Mouse (Mus musculus) frontal cortex, postnatal 10 days (tissue): ENCODE results near the gene Tlk1.
A peak's percentile ranks its signal among the peaks of the same experiment; 100 is the strongest.
"Not testable (repeated sequence)": the region's sequence is repeated elsewhere in the genome, so short reads cannot be mapped to it uniquely, and the experiment has no call there.

Experiments
- DNase-seq, 2 experiments: peaks; one replicate each; pipeline ENCODE4 v3.0.0; 2022; ENCODE audit warnings: low spot score in 2 of 2, mixed read lengths in 1 of 2

Tlk1 gene

DNA sequence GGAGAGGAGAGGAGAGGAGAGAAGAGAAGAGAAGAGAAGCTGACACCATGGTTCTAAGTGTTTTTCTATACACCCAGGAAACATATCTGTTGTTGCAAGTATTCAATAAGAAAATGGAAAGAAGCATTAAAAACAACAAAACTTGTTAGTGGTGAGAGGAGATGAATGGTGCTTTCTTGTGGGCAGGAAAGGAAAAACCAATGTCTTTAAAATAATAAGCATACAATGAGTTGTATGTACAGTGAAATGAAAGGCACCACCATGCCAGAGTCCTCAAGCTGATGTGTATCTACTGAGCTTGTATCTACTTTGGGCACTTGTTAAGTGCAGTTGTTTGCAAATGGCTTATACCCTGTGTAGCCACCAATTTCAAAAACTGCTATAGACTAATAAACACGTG is 7.7 kb upstream of the Tlk1 start:
- no peak for DNase-seq

DNA sequence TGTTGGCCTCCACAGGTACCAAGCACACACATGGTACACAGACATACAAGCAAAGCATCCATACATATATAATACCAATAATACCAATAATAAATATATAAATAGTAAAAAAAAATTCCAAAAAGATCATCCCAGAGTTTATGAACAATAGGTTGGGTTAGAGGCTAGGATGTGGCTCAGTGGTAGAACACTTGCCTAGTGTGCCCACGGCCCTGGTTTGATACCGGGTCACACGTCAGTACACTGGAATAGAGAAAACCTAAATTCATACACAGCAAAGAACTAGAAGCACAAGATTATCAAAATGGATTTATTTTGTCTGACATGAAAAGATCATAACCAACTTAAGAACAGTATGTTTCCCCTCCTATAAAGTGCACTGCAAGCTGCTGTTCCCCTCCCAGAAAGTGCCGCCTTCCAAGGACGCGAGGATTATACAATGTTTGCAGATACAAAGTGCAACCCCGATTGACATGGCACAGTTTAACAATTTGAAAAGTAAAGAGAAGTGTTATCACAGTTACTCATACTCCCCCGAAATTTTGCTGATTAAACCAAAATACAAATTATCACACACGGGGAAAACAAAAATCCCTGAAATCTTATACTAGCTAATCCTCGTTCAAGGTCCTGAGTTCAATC is 6.3 kb upstream of the Tlk1 start:
- no peak for DNase-seq

DNA sequence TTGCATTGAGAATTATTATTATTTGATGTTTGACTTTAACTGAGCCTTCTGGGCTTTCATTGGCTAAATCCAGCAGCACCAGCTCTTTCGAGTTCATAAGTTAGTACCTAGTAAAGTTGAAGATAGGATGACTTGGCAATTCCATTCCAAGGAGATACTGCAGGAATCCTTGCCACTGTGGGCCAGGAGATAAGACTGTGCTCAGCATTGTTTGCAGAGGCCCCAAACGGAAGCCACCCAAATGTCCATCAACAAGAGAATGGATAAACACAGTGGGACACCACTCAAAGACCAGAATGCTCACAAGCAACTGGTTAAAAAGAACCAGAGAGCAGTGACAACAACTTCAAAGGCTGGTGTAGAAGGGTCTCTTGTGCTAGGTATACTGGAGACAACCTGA is 5.2 kb upstream of the Tlk1 start:
- DNase-seq = no peak

DNA sequence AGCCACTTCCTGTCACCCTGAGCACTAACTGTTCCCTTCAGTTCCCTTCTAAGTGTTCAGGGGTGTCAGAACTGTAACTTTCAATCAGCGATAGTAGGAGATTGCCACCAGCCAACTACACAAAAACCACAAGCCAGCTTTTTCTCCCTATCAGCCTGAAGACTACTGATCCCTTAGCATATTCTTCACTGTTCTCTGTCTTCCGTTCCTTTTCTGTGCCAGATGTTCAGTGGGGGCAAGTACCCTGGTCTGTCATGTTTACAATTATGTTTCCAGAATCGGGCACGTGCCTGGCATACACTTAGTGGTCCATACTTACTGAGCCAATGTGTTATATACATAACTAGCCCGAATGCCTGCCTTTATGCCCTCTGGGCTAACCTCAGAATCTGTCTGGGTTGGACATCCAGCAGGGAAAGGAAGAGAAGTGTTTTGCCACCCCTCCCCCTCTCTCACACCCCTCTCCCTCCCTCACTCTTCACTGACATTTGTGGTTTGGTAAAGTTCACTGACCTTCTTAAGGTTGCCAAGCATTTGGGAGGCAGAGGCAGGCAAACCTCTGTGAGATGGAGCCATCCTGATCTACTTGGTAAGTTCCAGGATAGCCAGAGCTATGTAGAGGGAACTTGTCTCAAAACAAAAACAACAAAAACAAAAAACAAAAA is 4.5 kb upstream of the Tlk1 start:
- no peak for DNase-seq

DNA sequence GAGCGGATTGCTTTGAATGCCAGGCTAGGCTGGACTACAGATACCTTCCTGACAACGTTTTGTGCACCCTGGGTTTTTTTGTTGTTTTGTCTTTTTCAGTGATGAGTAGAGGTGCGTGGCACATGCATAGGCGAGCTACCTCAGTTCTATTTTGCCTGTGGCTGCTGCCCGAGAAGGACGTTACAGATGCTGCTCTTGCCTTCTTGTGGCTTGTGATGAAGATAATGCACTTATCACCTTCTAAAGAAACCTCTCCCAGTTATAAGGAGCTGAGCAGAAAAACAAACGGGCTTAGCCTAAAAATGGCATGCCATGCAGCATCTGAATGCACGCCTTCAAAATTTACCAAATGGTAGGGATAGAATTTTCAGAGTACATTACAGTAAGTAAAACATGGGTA is 2.3 kb upstream of the Tlk1 start:
- DNase-seq = no peak

DNA sequence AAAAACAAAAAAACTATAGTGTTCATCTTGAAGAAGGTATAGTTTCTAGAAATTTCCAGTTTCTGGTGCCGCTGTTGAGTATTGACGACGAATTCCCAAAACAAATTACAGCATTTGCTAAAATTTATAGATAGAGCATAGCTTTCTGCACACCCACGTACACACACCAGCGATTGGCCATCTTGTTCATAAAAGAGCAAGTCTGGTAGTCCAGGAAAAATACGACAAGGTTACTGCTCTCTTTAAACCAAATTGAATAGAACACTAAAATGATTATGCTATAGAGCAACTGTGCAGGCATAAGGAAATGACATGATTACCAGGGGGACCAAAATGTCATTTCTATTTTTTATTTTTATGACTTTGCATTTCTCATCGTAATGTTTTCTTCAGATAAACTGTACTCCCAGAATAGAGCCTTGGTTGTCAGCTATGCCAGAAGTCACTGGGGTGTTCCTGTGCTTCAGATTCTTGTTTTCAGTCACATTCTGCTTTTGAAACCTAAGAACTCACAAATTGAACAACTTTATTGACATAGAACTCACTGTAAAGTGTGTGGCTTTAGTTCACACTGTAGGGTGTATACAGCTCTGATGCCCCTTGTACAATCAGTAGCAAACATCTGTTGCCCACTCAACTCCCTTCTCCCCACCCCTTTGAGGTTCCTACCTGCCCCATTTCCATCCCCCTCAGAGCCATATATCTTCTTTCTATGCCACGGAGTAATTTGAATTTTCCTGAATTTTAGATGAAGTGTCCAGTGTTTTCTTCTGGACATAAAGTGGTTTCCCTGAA is 1.1 kb upstream of the Tlk1 start:
- DNase-seq = no peak

DNA sequence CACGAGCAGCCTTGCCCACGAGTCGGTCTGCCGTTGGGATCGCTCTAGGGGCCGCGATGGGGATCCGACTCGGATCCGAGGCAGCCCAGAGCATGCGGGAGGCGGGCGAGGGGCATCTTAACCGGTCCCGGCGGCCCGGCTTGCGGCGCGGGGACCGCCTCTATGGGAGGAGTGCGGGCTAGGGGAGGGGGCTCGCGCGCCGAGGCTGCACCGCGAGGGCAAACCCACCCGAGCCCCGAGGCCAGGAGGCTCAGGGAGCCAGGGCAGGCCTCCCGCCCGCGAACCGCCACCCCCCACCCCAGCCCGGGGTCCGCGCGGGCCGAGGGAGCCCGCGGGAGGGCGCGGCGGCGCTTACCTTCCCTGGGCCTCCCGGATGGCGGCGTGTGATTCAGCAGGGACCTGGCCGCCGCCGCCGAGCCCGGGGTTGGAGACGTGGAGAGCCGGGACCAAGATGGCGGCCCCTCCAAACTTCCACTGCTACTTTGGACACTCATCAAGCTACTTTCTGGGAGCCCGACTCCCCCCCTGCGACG is 624 bp downstream of the Tlk1 start:
- peak; percentile 56 to 69 for DNase-seq

GRCm38 (mm10) chr2:70823926-70824800 is 1.4 kb downstream of the Tlk1 start:
- peak in 1 of 2 experiments; percentile 20 for DNase-seq

- DNase-seq = no peak
Observed at GRCm38 (mm10) chr2:70823434-70823833, 2.1 kb downstream of the Tlk1 start.

GRCm38 (mm10) chr2:70816939-70817338 is 8.6 kb downstream of the Tlk1 start:
- DNase-seq = no peak

- no peak for DNase-seq
Observed at GRCm38 (mm10) chr2:70816016-70816415, 9.5 kb downstream of the Tlk1 start.

DNA sequence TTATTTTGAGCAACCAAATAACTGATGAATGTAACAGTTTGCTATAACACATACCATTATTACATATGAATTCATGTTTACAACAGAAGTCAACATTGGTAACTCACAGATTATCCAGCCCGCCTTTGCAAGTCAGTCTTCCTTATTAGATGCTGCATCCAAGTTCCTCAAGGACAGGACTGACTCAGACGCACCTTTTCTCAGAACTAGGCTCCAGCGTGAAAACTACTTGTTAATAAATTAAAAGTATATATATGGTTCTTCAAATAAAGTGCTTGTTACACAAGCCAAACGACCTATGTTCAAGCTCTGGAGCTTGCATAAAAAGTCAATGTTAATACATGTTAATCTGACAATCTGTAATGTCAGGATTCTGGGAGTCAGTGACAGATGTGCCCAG is 11.9 kb downstream of the Tlk1 start:
- no peak for DNase-seq

DNA sequence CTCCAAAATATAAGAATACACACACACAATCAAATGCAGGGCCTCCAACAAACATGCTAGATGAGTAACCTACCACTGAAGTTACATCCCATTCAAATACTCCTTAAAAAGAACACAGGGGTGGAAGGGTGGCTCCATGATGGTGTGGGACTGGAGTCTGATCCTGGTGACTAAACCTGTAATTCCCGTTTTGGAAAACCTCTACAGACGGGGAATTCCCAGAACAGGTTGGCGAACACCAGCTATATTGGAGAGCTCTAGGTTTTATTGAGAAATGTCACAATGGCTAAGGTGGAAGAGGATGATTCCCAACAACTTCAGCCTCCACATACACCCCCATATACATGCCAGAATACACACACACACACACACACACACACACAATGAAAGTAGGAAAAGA is 14.1 kb downstream of the Tlk1 start:
- DNase-seq = no peak

DNA sequence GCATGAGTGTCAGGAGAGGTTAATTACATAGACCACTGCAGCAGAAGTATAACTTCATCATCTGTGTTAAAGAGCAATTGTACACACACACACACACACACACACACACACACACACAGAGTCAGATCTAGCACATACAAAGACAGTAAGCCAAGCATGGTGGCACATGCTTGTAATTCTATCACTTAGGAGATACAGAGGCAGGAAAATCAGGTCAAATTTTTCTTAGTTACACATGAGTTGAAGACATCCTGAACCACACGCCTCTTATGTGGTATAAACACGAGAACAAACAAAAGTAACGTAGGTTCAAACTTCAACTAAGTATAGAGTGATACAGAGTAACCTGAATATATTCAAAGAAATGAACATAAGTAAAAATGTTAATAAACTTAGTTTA is 15.6 kb downstream of the Tlk1 start:
- no peak for DNase-seq

DNA sequence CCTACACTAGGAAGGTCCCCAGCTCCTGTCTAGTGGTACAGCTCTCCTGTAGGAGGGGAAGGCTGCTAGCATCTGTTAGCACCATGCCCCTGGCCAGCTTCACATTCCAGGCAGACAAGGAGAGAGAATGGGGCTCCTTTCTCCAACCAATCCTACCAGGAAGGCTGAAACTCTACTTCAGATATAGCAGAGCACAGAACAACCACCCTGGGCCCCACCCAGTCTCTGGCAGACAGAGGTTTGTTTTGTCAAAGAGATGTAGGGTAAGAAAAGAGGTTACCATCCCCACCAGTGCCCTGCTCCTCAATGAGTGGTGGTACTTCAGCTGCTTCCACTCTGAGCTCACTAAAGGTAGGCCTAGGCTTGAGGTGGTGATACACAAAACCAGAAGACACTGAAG is 16.8 kb downstream of the Tlk1 start:
- no peak for DNase-seq

GRCm38 (mm10) chr2:70807678-70808077 is 17.9 kb downstream of the Tlk1 start:
- DNase-seq = not testable (repeated sequence)

DNA sequence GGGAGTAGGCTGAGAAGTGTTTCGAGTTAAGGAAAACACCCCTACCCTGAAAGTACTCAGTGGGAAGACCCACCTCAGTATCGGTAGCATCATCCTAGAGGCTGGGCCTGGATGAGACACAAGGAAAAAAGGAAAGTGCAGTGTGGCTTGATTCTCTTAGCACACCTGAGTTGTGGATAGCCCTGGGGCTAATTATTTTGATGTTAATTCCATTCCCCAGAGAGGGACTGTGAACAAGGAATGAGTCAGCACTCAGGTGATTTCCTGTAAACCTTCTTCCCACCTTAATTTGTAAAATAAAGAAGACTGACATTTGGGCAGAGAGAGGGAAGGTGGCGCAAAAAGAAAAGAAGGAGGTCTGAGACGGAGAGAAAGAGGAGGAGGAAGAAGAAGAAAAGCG is 19.5 kb downstream of the Tlk1 start:
- no peak for DNase-seq

DNA sequence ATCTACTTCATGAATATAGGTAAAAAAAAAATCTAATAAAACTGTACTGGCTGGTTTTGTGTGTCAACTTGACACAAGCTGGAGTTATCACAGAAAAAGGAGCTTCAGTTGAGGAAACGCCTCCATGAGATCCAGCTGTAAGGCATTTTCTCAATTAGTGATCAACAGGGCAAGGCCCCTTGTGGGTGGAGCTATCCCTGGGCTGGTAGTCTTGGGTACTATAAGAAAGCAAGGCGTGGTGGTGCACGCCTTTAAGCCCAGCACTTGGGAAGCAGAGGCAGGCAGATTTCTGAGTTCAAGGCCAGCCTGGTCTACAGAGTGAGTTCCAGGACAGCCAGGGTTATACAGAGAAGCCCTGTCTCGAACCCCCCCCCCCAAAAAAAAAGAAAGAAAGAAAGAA is 21.8 kb downstream of the Tlk1 start:
- not testable (repeated sequence) for DNase-seq

DNA sequence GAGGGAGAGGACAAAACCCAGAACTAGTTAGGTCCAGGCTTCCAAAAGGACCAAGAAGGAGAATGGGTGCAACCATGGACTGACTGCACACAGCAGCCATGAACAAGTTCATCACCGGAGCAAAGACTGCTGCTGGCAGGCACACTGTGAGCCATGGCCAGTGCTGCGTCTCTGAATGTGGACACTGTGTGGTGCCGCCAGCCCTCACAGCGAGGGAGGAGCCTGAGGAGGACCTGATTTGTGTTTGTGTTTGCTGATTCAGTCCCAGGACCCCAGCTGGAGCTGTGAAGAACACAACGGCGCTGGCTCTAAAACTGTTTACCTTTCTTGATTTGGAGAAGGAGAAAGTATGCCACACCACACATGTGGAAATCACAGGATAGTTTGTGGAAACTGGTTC is 22.9 kb downstream of the Tlk1 start:
- DNase-seq = peak in 1 of 2 experiments; percentile 15

GRCm38 (mm10) chr2:70801543-70801942 is 24.0 kb downstream of the Tlk1 start:
- no peak for DNase-seq

DNA sequence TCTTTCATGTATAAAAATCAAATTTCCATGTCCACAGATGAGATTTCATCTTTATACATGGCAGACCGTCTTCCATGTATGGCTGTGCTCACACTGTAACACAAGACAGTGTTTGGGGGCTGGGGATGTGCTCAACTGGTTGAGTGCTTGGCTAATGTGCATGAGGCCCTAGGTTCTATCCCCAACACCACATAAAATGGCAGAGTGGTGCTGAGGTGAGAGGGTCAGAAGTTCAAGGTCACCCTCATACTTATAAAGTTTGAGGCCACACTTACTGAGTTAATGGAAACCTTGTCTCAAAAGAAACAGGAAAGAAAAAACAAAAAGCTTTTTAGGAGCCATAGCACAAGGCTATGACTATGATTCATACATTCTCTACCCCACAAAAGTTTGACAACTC is 25.1 kb downstream of the Tlk1 start:
- DNase-seq = no peak

DNA sequence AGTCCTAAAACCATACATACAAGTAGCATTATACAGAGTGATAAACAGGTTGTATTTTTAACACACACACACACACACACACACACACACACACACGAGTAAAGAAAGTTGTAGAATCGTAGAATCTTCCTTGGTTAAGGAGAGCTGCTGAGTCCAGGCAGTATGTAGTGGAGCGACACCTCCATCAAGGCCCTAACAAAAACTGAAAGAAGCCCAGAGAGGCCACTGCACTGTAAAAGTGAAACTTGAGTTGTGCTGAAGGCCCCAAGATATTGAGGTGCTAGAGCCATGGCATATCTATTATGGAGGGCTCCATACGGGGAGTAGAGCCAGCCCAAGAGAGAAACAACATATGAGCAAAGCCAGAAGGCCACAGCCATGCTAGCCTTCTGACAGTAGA is 32.3 kb downstream of the Tlk1 start:
- no peak for DNase-seq
